Mouse (Mus musculus): ENCODE results near the gene Npas3.

DNA sequence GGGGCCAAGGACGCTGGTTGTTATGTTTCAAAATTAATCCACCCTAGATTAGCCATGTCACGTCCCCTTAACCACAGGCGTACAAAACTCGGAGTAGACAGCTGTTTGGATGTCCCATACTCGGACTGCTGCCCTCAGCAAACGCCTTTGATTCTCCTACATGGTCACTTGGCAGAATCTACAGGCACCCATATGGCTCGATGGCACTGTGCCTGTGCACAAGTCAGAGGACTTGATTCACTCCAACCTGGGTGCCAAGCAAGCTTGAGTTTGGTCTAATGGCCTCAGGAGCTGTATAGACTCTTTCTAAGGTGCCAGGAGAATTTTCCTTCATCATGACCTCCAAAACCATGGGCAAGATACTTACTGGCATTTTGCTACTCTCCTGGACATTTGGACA, 363.6 kb downstream of the Npas3 start:
- TF ChIP-seq POLR2A (IDR thresholded peaks at IDR 0.05; ENCODE audit: insufficient read depth, low read length), result no peak
- no peak for TF ChIP-seq CTCF (IDR thresholded peaks at IDR 0.05; ENCODE audit: low read depth, low read length)

All from ES-Bruce4 (cell line).